Mouse (Mus musculus) hindbrain, embryonic 16.5 days (tissue): ENCODE measurements at regions not wholly inside any gene's neighbourhood (a gene's known extent, or its start where the extent isn't known, plus 50 kb on each side); places are given as distances from the start of the nearest gene placed in this dataset.

Experiments used
- ATAC-seq: fragments of 200-750 bp; cut with Nextera tagmentation; 2 replicates; pipeline ENCODE4 v1.8.0; 2017; ENCODE audit warnings: moderate TSS enrichment, moderate library complexity
- H3K27ac ChIP-seq: fragments of 300-500 bp; sonication (generic); 2 replicates; pipeline ENCODE4 v1.5.1; 2014; ENCODE audit warnings: low read depth, mild to moderate bottlenecking, control low read depth, low read length, moderate library complexity
- H3K27me3 ChIP-seq: fragments of 300-500 bp; sonication (generic); replicated peaks from 2 replicates; pipeline ENCODE4 v1.6.1; 2014; ENCODE audit warnings: low read length; ENCODE audit not compliant: control insufficient read depth, insufficient read depth
- H3K36me3 ChIP-seq: fragments of 300-500 bp; sonication (generic); 2 replicates; pipeline ENCODE4 v1.6.1; 2014; ENCODE audit warnings: mild to moderate bottlenecking, low read length, moderate library complexity, mixed read lengths; ENCODE audit not compliant: control insufficient read depth, insufficient read depth
- H3K4me1 ChIP-seq: fragments of 300-500 bp; sonication (generic); 2 replicates; pipeline ENCODE4 v1.6.1; 2014; ENCODE audit warnings: low read depth, low read length; ENCODE audit not compliant: control insufficient read depth, insufficient read depth
- H3K4me2 ChIP-seq: fragments of 300-500 bp; sonication (generic); 2 replicates; pipeline ENCODE4 v1.6.1; 2014; ENCODE audit warnings: mild to moderate bottlenecking, low read length, control low read depth, moderate library complexity
- H3K4me3 ChIP-seq: fragments of 300-500 bp; sonication (generic); 2 replicates; pipeline ENCODE4 v1.5.1; 2014; ENCODE audit warnings: mild to moderate bottlenecking, low read length, control low read depth, moderate library complexity
- H3K9ac ChIP-seq: fragments of 300-500 bp; sonication (generic); 2 replicates; pipeline ENCODE4 v1.6.1; 2014; ENCODE audit warnings: low read depth, mild to moderate bottlenecking, control low read depth, low read length, moderate library complexity
- H3K9me3 ChIP-seq: fragments of 300-500 bp; sonication (generic); 2 replicates; pipeline ENCODE4 v1.6.1; 2014; ENCODE audit warnings: mild to moderate bottlenecking, low read length, moderate library complexity; ENCODE audit not compliant: control insufficient read depth
- WGBS: fragments of 180-500 bp; shearing (Covaris S2); extraction: QIAGEN DNeasy Blood & Tissue Kit; methylation state at CpG from one replicate; pipeline ENCODE4 v1.1.7; 2014; 5-methylcytosine and 5-hydroxymethylcytosine counted together

DNA sequence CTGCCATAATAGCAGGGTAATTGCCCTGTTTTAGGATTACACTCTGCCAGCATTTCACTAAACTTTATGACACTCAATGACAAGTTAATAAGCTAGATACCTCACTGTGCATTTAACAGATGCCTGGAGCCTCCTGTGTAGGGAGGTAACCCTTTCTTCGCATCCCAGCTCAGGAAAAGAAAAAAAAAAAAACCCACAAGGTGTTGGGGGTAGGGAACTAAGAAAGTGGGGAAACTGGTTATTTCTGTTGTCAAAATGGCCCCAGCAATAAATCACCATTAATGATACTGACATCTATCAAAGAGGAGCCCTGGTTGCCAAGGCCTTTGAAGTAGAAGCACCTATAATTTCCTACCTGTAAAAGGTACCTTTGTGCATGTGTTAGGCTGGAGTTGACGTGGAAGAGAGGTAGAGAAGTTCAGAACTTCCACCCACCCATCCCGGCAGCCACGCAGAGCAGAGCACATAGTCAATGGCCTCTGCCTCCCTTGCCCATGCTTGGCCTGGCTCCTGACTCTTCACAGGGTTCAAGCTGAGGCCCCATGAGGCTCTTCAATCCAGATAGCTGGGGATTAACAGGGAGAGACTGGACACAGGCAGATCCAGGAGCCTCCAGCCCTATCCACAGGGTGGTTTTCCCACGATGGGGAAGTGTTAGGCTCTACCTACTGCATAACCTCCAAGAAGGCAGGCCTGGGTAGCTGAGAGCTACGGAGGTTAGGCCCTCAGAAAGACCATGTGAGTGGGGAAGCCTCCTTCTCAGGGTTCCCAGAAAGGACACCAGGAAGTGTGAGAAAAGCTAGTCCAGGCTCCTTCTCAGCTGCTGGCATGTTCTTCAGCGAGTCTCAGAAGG lies 95.6 kb upstream of the Zfp703 start:
- no peaks in the 10 kb centered on the region for H3K9me3 ChIP-seq
- no peak overlapping the region for H3K4me2 ChIP-seq
- no peaks in the 10 kb centered on the region for H3K36me3 ChIP-seq
- no peaks in the 10 kb centered on the region for H3K27me3 ChIP-seq
- H3K4me3 ChIP-seq: no peak overlapping the region
- H3K27ac ChIP-seq: no peak overlapping the region
- H3K9ac ChIP-seq: no peak overlapping the region
- 88% methylated on average over 7 of the region's 7 CpGs for WGBS
- peaks cover 2% of the 10 kb centered on the region; the same call in 1 of the 2 replicates for H3K4me1 ChIP-seq
- ATAC-seq: no peak

DNA sequence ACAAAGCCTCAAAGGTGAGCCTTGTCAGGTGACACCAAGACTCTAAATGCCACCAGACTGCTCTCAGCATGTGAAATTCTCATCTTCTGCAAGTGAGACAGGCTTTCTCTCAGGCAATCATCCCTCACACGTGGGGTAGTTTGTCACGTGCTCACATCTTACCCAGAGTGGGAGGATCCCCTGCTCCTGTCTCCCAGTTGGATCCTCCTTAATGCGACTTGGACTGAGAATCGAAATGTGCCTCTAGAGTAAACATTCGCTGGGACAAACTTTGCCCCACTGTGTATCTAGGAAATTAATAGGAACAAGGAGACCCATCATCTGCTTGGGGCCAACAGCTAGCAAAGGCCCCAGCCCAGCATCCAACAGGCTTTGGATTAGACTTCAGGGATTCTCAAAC lies 94.5 kb upstream of the Zfp703 start:
- ATAC-seq: no peak
- Histone ChIP-seq H3K27ac (no peak overlapping the region), H3K9me3 (no peaks in the 10 kb centered on the region), H3K36me3 (no peaks in the 10 kb centered on the region), H3K4me1 (peaks cover 2% of the 10 kb centered on the region; the same call in 1 of the 2 replicates), H3K4me3 (no peak overlapping the region), H3K27me3 (no peaks in the 10 kb centered on the region), H3K4me2 (no peak overlapping the region), H3K9ac (no peak overlapping the region)
- WGBS: 72% methylated on average over 5 of the region's 5 CpGs

DNA sequence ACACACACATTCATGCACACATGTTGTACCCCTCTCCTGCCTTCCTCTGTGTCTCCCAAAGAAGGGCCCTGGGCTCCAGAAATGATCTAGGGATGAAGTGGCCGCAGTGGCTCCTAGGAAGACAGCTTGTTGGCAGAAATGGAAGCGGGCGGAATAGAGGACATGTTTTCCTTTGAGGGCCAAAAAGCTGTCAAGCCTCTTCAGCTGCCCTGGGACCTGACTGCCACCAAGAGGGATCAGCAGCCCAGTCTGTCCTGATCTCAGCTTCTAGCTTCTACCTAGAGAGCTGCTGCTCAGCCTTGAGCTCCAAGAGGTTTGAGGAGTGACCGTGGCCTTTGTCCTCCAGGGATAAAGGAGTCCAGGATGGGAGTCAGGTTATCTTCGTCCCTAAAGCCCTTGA lies 93.8 kb upstream of the Zfp703 start:
- H3K27me3 ChIP-seq: no peaks in the 10 kb centered on the region
- 80% methylated on average over 5 of the region's 5 CpGs for WGBS
- no peak overlapping the region for H3K4me3 ChIP-seq
- H3K4me1 ChIP-seq: peaks cover 2% of the 10 kb centered on the region; the same call in 1 of the 2 replicates
- no peaks in the 10 kb centered on the region for H3K9me3 ChIP-seq
- H3K27ac ChIP-seq: no peak overlapping the region
- H3K36me3 ChIP-seq: no peaks in the 10 kb centered on the region
- H3K9ac ChIP-seq: no peak overlapping the region
- ATAC-seq: no peak
- H3K4me2 ChIP-seq: no peak overlapping the region

DNA sequence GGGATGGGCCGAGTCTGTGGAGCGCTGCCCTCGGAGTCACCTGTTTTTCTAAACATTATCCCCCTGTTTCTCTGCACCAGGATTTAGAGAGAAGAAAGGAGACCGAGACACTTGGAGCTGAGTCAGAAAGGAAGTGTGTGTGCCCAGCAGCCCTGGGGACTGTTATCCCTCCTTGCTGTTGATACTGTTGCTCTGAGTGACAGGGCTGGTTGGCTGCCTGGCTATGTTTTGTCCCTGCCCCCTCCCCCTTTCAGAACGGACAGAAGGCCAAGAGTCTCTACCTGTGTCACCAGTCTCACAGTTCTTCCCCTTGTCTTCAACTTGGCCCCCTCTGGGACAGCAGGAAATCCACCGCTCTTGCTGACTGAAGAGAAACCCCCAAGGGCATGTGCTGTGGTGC lies 93.4 kb upstream of the Zfp703 start:
- Histone ChIP-seq H3K4me3 (no peak overlapping the region), H3K36me3 (no peaks in the 10 kb centered on the region), H3K9ac (no peak overlapping the region), H3K9me3 (no peaks in the 10 kb centered on the region), H3K27me3 (no peaks in the 10 kb centered on the region), H3K27ac (no peak overlapping the region), H3K4me1 (peaks cover 2% of the 10 kb centered on the region; the same call in 1 of the 2 replicates), H3K4me2 (no peak overlapping the region)
- ATAC-seq: no peak
- WGBS: 71% methylated on average over 6 of the region's 6 CpGs

DNA sequence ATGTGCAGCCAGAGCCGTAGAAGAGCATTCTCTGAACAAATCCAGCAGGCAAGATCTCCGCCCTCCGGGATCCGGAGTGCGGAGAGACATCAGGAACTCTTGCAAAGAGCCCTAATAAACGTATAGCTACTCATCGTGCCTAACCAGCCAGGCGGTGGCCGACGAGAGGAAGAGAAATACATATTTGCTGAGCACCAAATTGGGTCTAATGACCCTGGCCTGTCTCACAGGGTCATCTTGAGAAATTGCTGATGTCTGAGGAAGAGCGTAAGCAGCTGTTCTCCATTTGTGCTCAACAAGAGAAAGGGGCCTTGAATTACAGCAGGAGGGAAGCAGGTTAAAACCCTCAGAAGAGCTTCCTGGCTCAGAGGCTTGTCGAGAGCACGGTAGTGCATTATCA lies 92.8 kb upstream of the Zfp703 start:
- no peak overlapping the region for H3K4me3 ChIP-seq
- H3K9ac ChIP-seq: no peak overlapping the region
- peaks cover 2% of the 10 kb centered on the region; the same call in 1 of the 2 replicates for H3K4me1 ChIP-seq
- 66% methylated on average over 13 of the region's 13 CpGs for WGBS
- H3K36me3 ChIP-seq: no peaks in the 10 kb centered on the region
- H3K27ac ChIP-seq: no peak overlapping the region
- ATAC-seq: no peak
- H3K9me3 ChIP-seq: no peaks in the 10 kb centered on the region
- H3K27me3 ChIP-seq: no peaks in the 10 kb centered on the region
- H3K4me2 ChIP-seq: no peak overlapping the region

DNA sequence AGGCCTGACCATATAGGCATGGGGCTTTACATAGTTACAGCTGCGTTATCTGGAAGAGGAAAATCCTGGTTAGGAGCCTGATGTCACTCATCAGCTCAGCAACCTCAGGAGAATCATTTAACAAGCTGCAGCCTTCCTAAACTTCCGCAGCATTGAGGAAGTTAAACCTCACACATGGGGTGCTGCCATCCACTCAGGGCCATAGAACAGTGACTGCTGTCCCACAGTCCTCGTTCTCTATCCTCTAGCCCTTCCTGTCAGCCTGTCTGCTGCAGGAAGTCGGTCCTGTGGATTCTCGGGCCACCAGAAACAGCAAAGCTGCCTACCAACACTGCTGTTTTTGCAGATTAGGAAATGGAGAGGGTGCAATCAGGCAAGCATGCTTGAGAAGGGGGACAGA lies 91.8 kb upstream of the Zfp703 start:
- H3K36me3 ChIP-seq: no peaks in the 10 kb centered on the region
- H3K4me1 ChIP-seq: no peaks in the 10 kb centered on the region
- WGBS: 86% methylated on average over 5 of the region's 5 CpGs
- no peaks in the 10 kb centered on the region for H3K27me3 ChIP-seq
- H3K9me3 ChIP-seq: no peaks in the 10 kb centered on the region
- H3K27ac ChIP-seq: no peak overlapping the region
- no peak overlapping the region for H3K4me3 ChIP-seq
- H3K4me2 ChIP-seq: no peak overlapping the region
- ATAC-seq: no peak
- no peak overlapping the region for H3K9ac ChIP-seq

DNA sequence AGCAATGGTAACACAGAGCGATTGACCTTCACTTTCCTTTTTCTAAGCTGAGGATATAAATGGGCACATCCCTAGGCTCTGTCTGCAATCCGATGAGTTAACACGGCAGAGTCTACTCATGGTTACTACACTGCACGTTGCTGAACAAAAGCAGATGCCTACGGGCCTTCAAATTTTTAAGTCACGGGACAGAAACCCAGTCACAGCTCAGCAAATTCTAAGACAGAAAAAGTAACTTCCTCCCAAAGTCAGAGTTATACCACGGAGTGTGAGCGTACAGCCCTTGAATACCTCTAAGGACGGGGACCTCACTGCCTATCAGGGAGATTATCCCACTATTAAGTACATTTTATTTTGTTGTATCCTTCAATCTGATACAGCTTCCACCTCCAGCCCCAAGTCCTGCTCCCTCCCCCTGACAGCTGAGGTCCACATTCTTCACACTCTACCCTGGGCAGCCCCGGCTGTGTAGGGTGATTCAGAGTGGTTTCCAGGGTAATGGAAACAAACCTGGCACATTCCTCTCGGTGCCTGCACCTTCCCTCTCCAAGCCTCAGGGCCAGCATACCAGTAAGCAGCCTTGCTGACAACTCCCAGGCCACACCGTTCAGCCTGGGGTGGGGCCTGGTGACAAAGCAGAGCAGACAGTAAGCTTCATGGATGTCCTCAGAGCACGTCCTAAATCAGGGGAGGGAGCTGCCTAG lies 90.2 kb upstream of the Zfp703 start:
- Histone ChIP-seq H3K27ac (no peak overlapping the region), H3K9ac (no peak overlapping the region), H3K4me3 (no peak overlapping the region), H3K4me1 (no peaks in the 10 kb centered on the region), H3K4me2 (no peak overlapping the region), H3K36me3 (no peaks in the 10 kb centered on the region), H3K9me3 (no peaks in the 10 kb centered on the region), H3K27me3 (no peaks in the 10 kb centered on the region)
- no peak for ATAC-seq
- WGBS: 81% methylated on average over 13 of the region's 13 CpGs

DNA sequence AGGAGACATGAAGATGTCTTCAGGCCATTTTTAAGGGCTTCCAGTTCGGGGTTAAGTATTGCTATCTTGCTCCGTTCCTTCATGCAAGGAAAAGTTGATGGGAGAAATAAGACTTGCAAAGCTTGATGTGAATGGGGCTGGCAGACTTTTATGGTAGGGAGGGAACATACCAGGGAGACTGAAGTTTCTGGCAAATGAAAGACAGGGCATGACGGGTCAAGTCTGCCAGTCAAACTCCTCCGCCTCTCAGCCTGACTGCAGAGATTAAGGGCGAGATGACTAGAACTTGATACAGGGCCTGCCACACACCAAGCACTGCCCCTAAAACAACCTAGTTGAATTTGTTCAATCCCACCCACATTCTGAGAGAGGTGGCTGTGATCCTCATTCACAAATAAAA lies 89.6 kb upstream of the Zfp703 start:
- no peak for ATAC-seq
- Histone ChIP-seq H3K36me3 (no peaks in the 10 kb centered on the region), H3K9ac (no peak overlapping the region), H3K27me3 (no peaks in the 10 kb centered on the region), H3K27ac (no peak overlapping the region), H3K9me3 (no peaks in the 10 kb centered on the region), H3K4me2 (no peak overlapping the region), H3K4me1 (no peaks in the 10 kb centered on the region), H3K4me3 (no peak overlapping the region)
- WGBS: 85% methylated on average over 5 of the region's 5 CpGs

DNA sequence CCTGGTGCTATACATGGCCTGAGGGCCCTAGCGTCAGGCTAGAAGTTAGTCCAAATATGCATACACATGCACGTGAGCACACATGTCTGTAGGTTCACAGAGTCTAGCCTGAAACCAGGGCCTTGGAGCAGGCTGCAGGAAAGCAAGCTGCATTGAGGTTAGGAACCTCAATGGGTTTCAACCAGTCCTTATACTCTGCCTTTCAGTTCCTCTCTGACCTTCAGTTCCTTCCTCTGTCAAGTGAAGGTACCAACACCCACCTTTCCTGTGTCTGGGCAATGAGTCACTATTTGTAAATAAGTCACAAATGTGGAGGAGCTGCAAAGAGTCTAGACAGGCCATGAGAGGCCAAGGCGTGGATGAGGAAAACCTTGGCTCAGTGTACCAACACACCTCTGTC lies 89.1 kb upstream of the Zfp703 start:
- 77% methylated on average over 3 of the region's 3 CpGs for WGBS

More for the DNA sequence above, 89.1 kb upstream of the Zfp703 start:
- Histone ChIP-seq H3K9me3 (no peaks in the 10 kb centered on the region), H3K9ac (no peak overlapping the region), H3K4me1 (no peaks in the 10 kb centered on the region), H3K4me2 (no peak overlapping the region), H3K27ac (no peak overlapping the region), H3K27me3 (no peaks in the 10 kb centered on the region), H3K36me3 (no peaks in the 10 kb centered on the region), H3K4me3 (no peak overlapping the region)
- no peak for ATAC-seq
